Mouse (Mus musculus): ENCODE measurements around the gene Phactr1. TPM values are rescaled to one million over a fixed set of nuclear protein-coding genes. Genes with fewer than 3 reads are reported as not detected.

Gene Phactr1
- polyA plus RNA-seq, 1 experiment = not detected

GRCm38 (mm10) chr13:43183248-43184055, 503.0 kb downstream of the Phactr1 start:
- Histone ChIP-seq H3K4me3 (no peak overlapping the region), H3K79me2 (ENCODE audit: control insufficient read depth, insufficient read depth) (no peaks in the 10 kb centered on the region), H3K36me3 (ENCODE audit: control insufficient read depth, insufficient read depth) (no peaks in the 10 kb centered on the region), H3K4me2 (ENCODE audit: low read depth) (peak overlapping the region; percentile 62), H3ac (ENCODE audit: control insufficient read depth, insufficient read length) (no peak overlapping the region), H3K27me3 (ENCODE audit: control insufficient read depth, insufficient read depth, insufficient read length) (no peaks in the 10 kb centered on the region)
- TF ChIP-seq MYOG (IDR thresholded peaks at IDR 0.05; ENCODE audit: control insufficient read depth in 1 of 3, insufficient read depth in 1 of 3, insufficient read length in 2 of 3, low read depth in 2 of 3) = no peak
- no peak for TF ChIP-seq TCF3 (IDR thresholded peaks at IDR 0.05; ENCODE audit: insufficient read length, low read depth)
- no peak for TF ChIP-seq POLR2A (IDR thresholded peaks at IDR 0.05; ENCODE audit: insufficient read length, low read depth)
- TF ChIP-seq TCF12 (IDR thresholded peaks at IDR 0.05; ENCODE audit: insufficient read depth, poor library complexity, severe bottlenecking) = no peak
- no peak for TF ChIP-seq MAX (IDR thresholded peaks at IDR 0.05; ENCODE audit: low read depth)
- TF ChIP-seq POLR2AphosphoS2 (IDR thresholded peaks at IDR 0.05; ENCODE audit: insufficient read length, low read depth) = no peak
- no peak for TF ChIP-seq MYOD1 (IDR thresholded peaks at IDR 0.05; ENCODE audit: control insufficient read depth in 1 of 3, insufficient read length in 2 of 3, low read depth in 2 of 3)
- TF ChIP-seq E2F4 (IDR thresholded peaks at IDR 0.05; ENCODE audit: insufficient read depth) = no peak
- TF ChIP-seq REST (IDR thresholded peaks at IDR 0.05; ENCODE audit: insufficient read depth, insufficient read length) = no peak
- TF ChIP-seq USF1 (IDR thresholded peaks at IDR 0.05; ENCODE audit: low read depth) = no peak
- TF ChIP-seq CEBPB (IDR thresholded peaks at IDR 0.05; ENCODE audit: insufficient read depth, poor library complexity, severe bottlenecking) = no peak
- no peak for TF ChIP-seq SRF (IDR thresholded peaks at IDR 0.05; ENCODE audit: control insufficient read depth, insufficient read length, low read depth)

GRCm38 (mm10) chr13:43187736-43188135, 507.3 kb downstream of the Phactr1 start:
- no peaks in the 10 kb centered on the region for H3K79me2 ChIP-seq (ENCODE audit: control insufficient read depth, insufficient read depth)
- no peak for TF ChIP-seq CEBPB (IDR thresholded peaks at IDR 0.05; ENCODE audit: insufficient read depth, poor library complexity, severe bottlenecking)
- H3ac ChIP-seq (ENCODE audit: control insufficient read depth, insufficient read length) = no peak overlapping the region
- H3K4me2 ChIP-seq (ENCODE audit: low read depth) = no peak overlapping the region
- no peaks in the 10 kb centered on the region for H3K27me3 ChIP-seq (ENCODE audit: control insufficient read depth, insufficient read depth, insufficient read length)
- H3K36me3 ChIP-seq (ENCODE audit: control insufficient read depth, insufficient read depth) = no peaks in the 10 kb centered on the region
- H3K4me3 ChIP-seq = no peak overlapping the region
